Mouse (Mus musculus): ENCODE results near the gene Shc2.

- TF ChIP-seq CTCF (IDR thresholded peaks at IDR 0.05) = no peak
- no peak for TF ChIP-seq EP300 (IDR thresholded peaks at IDR 0.05)
Observed at GRCm38 (mm10) chr10:79684770-79685600, 47.3 kb upstream of the Shc2 start.
